ENCODE assay signal across 17 mouse cellular contexts in the genomic region with DNA sequence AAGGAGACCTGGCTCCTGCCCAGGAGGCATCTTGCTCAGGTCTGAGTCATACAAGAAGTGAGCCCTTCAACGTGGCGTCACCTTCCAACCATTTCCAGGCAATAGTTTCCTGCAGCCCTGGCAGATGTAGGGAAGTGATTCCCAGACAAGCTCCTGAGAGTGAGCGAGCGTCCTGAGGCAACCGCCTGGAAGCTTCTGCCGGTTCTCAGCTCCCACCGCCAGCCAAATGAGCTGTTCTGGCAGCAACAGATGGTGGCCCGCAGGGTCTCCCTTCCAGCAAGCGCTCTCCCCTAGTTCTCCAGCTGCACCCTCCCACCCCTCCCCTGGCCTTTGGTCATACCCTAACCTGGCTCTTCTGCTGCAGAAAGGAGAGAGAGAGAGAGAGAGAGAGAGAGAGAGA. TPM values are rescaled to one million over a fixed set of nuclear protein-coding genes. Genes with fewer than 3 reads are reported as not detected.
DNase-seq lines count a peak whose midpoint lies in the region; ATAC-seq and TF ChIP-seq lines count a peak whose summit lies in the region.
"Had no signal": no experiment of that assay in that cellular context is flagged by ENCODE, and none has a peak within 500 bp of the region (broad histone marks: within the 10 kb centered on the region; RNA-seq: fewer than 3 reads in every experiment).

No protein-coding gene starts in this region.

- DNase-seq in cerebellum, adult 2 months = peak; percentile 11 to 17
- DNase-seq in cerebellum, adult 11 months = no peak
- peak; percentile 64 for DNase-seq in midbrain, postnatal 0 days (ENCODE audit: low spot score)
- DNase-seq in retina, postnatal 1 day = peak; percentile 56
- no peak for DNase-seq in kidney, postnatal 36 days
- DNase-seq: cerebellum, adult 9-11 months; spleen, adult 18-20 months had no signal

- no peaks in the 10 kb centered on the region for H3K4me1 ChIP-seq in cerebellum, adult 2 months (ENCODE audit: control insufficient read depth, insufficient read depth, low read length)
- H3K4me1 ChIP-seq in hindbrain, embryonic 16.5 days (ENCODE audit: control insufficient read depth, insufficient read depth, low read depth, low read length) = no peaks in the 10 kb centered on the region; the same call in 1 of the 2 replicates
- H3K4me1 ChIP-seq in hindbrain, embryonic 12.5 days = no peaks in the 10 kb centered on the region
- H3K4me1 ChIP-seq in midbrain, postnatal 0 days (ENCODE audit: insufficient read depth, low read length) = no peaks in the 10 kb centered on the region
- H3K4me1 ChIP-seq in midbrain, embryonic 13.5 days (replicated peaks) = peaks cover 7% of the 10 kb centered on the region; the same call in 1 of the 2 replicates
- H3K4me1 ChIP-seq: embryonic facial prominence, embryonic 13.5 days had no signal

- H3K9me3 ChIP-seq in hindbrain, embryonic 16.5 days (ENCODE audit: control insufficient read depth, low read length) = no peaks in the 10 kb centered on the region
- no peaks in the 10 kb centered on the region for H3K9me3 ChIP-seq in hindbrain, embryonic 12.5 days (replicated peaks)
- H3K9me3 ChIP-seq in midbrain, postnatal 0 days (ENCODE audit: low read length) = no peaks in the 10 kb centered on the region
- no peaks in the 10 kb centered on the region for H3K9me3 ChIP-seq in midbrain, embryonic 13.5 days
- H3K9me3 ChIP-seq: embryonic facial prominence, embryonic 13.5 days; forebrain, embryonic 13.5 days; heart, embryonic 15.5 days; limb, embryonic 15.5 days had no signal

- H3K9ac ChIP-seq in hindbrain, embryonic 16.5 days (ENCODE audit: low read depth, low read length) = no peak overlapping the region
- no peak overlapping the region for H3K9ac ChIP-seq in hindbrain, embryonic 12.5 days
- no peak overlapping the region for H3K9ac ChIP-seq in midbrain, postnatal 0 days (replicated peaks; ENCODE audit: low read length, poor library complexity, severe bottlenecking)
- no peak overlapping the region for H3K9ac ChIP-seq in midbrain, embryonic 13.5 days (replicated peaks)
- H3K9ac ChIP-seq: embryonic facial prominence, embryonic 13.5 days; forebrain, embryonic 13.5 days; heart, embryonic 15.5 days; limb, embryonic 15.5 days had no signal

- no peak for TF ChIP-seq CTCF in cerebellum, adult 2 months (IDR thresholded peaks at IDR 0.05; ENCODE audit: borderline replicate concordance, insufficient read depth, low read depth, low read length)
- no peak for TF ChIP-seq CTCF in midbrain, postnatal 0 days (IDR thresholded peaks at IDR 0.05)

- 13% methylated on average over 9 of the region's 9 CpGs for WGBS in cerebellum, adult 2 months
- WGBS in hindbrain, embryonic 16.5 days = 39% methylated on average over 8 of the region's 9 CpGs
- WGBS in hindbrain, embryonic 12.5 days = 75% methylated on average over 9 of the region's 9 CpGs
- 56% methylated on average over 9 of the region's 9 CpGs for WGBS in midbrain, postnatal 0 days
- WGBS in midbrain, embryonic 13.5 days = 69% methylated on average over 9 of the region's 9 CpGs

- no peak overlapping the region for H3K4me3 ChIP-seq in cerebellum, adult 2 months (replicated peaks; ENCODE audit: insufficient read depth, low read depth, low read length)
- H3K4me3 ChIP-seq in hindbrain, embryonic 16.5 days (ENCODE audit: low read length) = no peak overlapping the region
- H3K4me3 ChIP-seq in hindbrain, embryonic 12.5 days = no peak overlapping the region
- no peak overlapping the region for H3K4me3 ChIP-seq in midbrain, postnatal 0 days (ENCODE audit: low read depth, low read length)
- H3K4me3 ChIP-seq in midbrain, embryonic 13.5 days (replicated peaks) = no peak overlapping the region
- H3K4me3 ChIP-seq: embryonic facial prominence, embryonic 13.5 days; forebrain, embryonic 13.5 days; heart, embryonic 15.5 days; limb, embryonic 15.5 days; myocyte had no signal

- no peak overlapping the region for H3K4me2 ChIP-seq in hindbrain, embryonic 16.5 days (ENCODE audit: low read length)
- H3K4me2 ChIP-seq in hindbrain, embryonic 12.5 days (replicated peaks) = no peak overlapping the region
- no peak overlapping the region for H3K4me2 ChIP-seq in midbrain, postnatal 0 days (ENCODE audit: low read depth, low read length, poor library complexity, severe bottlenecking)
- H3K4me2 ChIP-seq in midbrain, embryonic 13.5 days (replicated peaks) = no peak overlapping the region
- H3K4me2 ChIP-seq: embryonic facial prominence, embryonic 13.5 days; forebrain, embryonic 13.5 days; heart, embryonic 15.5 days; limb, embryonic 15.5 days had no signal

- H3K27me3 ChIP-seq in cerebellum, adult 2 months (ENCODE audit: control insufficient read depth, insufficient read depth, low read length) = no peaks in the 10 kb centered on the region
- H3K27me3 ChIP-seq in hindbrain, embryonic 16.5 days (replicated peaks; ENCODE audit: control insufficient read depth, insufficient read depth, low read length) = no peaks in the 10 kb centered on the region
- no peaks in the 10 kb centered on the region for H3K27me3 ChIP-seq in hindbrain, embryonic 12.5 days
- no peaks in the 10 kb centered on the region for H3K27me3 ChIP-seq in midbrain, postnatal 0 days (ENCODE audit: insufficient read depth, low read length)
- H3K27me3 ChIP-seq in midbrain, embryonic 13.5 days = no peaks in the 10 kb centered on the region
- H3K27me3 ChIP-seq: embryonic facial prominence, embryonic 13.5 days; forebrain, embryonic 13.5 days; heart, embryonic 15.5 days; limb, embryonic 15.5 days had no signal

- peak; percentile 76; the same call in 1 of the 2 replicates for ATAC-seq in hindbrain, embryonic 16.5 days
- no peak for ATAC-seq in hindbrain, embryonic 12.5 days (ENCODE audit: low FRiP score)
- ATAC-seq in midbrain, postnatal 0 days (ENCODE audit: low FRiP score) = no peak
- no peak for ATAC-seq in midbrain, embryonic 13.5 days
- ATAC-seq: forebrain, embryonic 13.5 days; inflammation-experienced regulatory T-cells, adult 6 months had no signal

- H3K27ac ChIP-seq in cerebellum, adult 2 months (ENCODE audit: insufficient read depth, low read length) = no peak overlapping the region
- H3K27ac ChIP-seq in hindbrain, embryonic 16.5 days (ENCODE audit: low read depth, low read length) = no peak overlapping the region
- no peak overlapping the region for H3K27ac ChIP-seq in hindbrain, embryonic 12.5 days
- no peak overlapping the region for H3K27ac ChIP-seq in midbrain, postnatal 0 days (ENCODE audit: low read depth, low read length)
- no peak overlapping the region for H3K27ac ChIP-seq in midbrain, embryonic 13.5 days
- H3K27ac ChIP-seq: embryonic facial prominence, embryonic 13.5 days; forebrain, embryonic 13.5 days; heart, embryonic 15.5 days; limb, embryonic 15.5 days; macrophage had no signal

- no peaks in the 10 kb centered on the region for H3K36me3 ChIP-seq in hindbrain, embryonic 16.5 days (ENCODE audit: control insufficient read depth, insufficient read depth, low read length)
- H3K36me3 ChIP-seq in hindbrain, embryonic 12.5 days = no peaks in the 10 kb centered on the region
- no peaks in the 10 kb centered on the region for H3K36me3 ChIP-seq in midbrain, postnatal 0 days (ENCODE audit: insufficient read depth, low read length)
- no peaks in the 10 kb centered on the region for H3K36me3 ChIP-seq in midbrain, embryonic 13.5 days
- H3K36me3 ChIP-seq: embryonic facial prominence, embryonic 13.5 days; heart, embryonic 15.5 days; limb, embryonic 15.5 days had no signal

- no peak for TF ChIP-seq POLR2A in cerebellum, adult 2 months (IDR thresholded peaks at IDR 0.05; ENCODE audit: borderline replicate concordance, insufficient read depth, low read length)

RNA-seq across cellular contexts. Expression of gene March10, which starts 54.2 kb away (rescaled TPM):
- 0.39 and 0.52 TPM in 2 replicates for polyA plus RNA-seq in cerebellum, adult 2 months (2012; rRNA removed)
- 0.38 and 0.72 TPM in 2 replicates for polyA plus RNA-seq in hindbrain, embryonic 16.5 days (2015; fragmentation: Nextera tagmentation; extraction: Ambion mirVana)
- 0.31 and 0.99 TPM in 2 replicates for polyA plus RNA-seq in hindbrain, embryonic 12.5 days (2016; fragmentation: Nextera tagmentation; extraction: Ambion mirVana)
- 0.57 and 0.77 TPM in 2 replicates for total RNA-seq in midbrain, postnatal 0 days (2014; rRNA removed)
- polyA plus RNA-seq in midbrain, postnatal 0 days (2015; fragmentation: Nextera tagmentation; extraction: Ambion mirVana) = 0.69 and 0.94 TPM in 2 replicates
- polyA plus RNA-seq in midbrain, embryonic 13.5 days (2015; fragmentation: Nextera tagmentation; extraction: Ambion mirVana) = 0.26 and 0.99 TPM in 2 replicates
- polyA plus RNA-seq: embryonic facial prominence, embryonic 13.5 days; forebrain, embryonic 13.5 days; heart, embryonic 15.5 days; inflammation-experienced regulatory T-cells, adult 6 months; limb, embryonic 15.5 days; macrophage had no signal

Comparison
In these comparisons a context has a peak if more than half of its experiments do, and no peak if none do; other contexts are left out.
1. DNase-seq: peak in cerebellum, adult 2 months (2 of 2), midbrain, postnatal 0 days (single experiment) and retina, postnatal 1 day (single experiment); none in cerebellum, adult 11 months (single experiment) and kidney, postnatal 36 days (0 of 2).